Mouse (Mus musculus) inflammation-experienced regulatory T-cells, adult 6 months (primary cell): Measurements from ENCODE around the gene Ccdc138. TPM values are rescaled to one million over a fixed set of nuclear protein-coding genes. Genes with fewer than 3 reads are reported as not detected.
"Not testable (repeated sequence)": the region's sequence is repeated elsewhere in the genome, so short reads cannot be mapped to it uniquely, and the experiment has no call there.

Experiments
- ATAC-seq: one replicate; pipeline ENCODE4 v1.8.0; 2017
- polyA plus RNA-seq, 3 experiments: library from polyadenylated mRNA; unstranded; fragments of 100-300 nt; shearing (Covaris generic); gene quantifications; one replicate each; pipeline ENCODE4 v1.2.1; 2017

Gene Ccdc138
- 1 to 10 TPM; 2.2 to 5.1 (median 2.7) TPM for polyA plus RNA-seq

DNA sequence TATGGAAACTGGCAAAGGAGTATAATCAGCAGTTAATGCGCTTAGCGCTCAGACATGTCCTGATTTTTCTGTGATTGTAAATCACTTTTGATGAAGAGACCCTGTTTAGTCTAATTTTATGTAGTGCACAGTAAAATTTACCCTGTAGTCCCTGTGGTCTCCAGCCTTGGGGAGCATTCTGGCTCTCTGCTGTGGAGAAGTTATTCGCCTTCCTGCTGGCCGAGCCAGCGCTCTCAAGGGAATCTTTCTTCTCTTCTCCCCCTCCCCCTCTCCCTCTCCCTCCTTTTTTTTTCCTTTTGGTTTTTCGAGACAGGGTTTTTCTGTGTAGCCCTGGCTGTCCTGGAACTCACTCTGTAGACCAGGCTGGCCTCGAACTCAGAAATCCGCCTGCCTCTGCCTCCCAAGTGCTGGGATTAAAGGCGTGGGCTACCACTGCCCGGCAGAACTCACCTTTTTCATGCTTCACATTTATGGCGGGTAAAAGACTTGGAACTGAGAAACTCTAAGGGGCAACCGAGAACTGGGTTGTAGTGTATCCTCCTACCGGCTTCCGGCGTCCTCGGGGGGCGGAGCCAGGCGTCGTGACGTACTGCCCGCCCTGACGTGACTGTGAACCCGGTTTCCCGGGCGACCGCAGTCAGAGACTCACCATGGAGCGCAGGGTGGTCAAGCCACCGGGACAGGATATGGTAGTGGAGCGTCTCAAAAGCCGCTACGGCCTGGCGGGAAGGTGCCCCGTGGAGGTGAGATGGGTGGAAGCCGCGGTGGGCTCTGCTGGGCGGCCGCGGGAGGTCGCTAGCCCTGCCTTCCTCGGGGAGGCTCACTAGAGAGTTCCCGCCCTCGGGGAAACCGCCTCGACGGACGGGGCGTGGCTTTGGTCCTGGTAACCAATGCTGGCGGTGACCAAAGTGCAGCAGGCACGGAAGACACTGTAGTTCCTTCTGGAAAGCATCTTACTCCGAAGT lies at the start of gene Ccdc138:
Gene Ccdc138 (plus strand): TSS at position 629 of the 965 bp plus-strand sequence.
- peak; percentile 96 for ATAC-seq

DNA sequence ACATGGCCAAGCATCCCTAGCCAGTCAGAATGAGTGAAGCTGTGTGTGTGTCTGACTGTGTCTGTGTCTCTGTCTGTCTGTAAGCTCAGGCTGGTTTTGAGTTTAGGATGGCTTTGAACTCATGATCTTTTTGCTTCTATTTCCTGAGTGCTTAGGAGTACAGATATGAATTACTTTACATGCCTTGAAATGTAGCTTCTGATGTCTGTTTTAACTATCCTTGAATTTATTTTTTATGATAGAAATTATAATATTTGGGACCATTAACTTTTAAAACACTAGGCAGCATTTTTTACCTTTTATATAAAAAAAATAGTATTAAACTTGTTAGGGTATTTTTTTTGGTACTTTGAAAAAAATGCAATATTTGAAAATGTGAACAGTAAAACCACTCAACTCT lies 46.2 kb upstream of the Ccdc138 start:
- no peak for ATAC-seq

GRCm38 (mm10) chr10:58452185-58452584 lies 45.6 kb upstream of the Ccdc138 start:
- no peak for ATAC-seq

GRCm38 (mm10) chr10:58459896-58460295 lies 37.9 kb upstream of the Ccdc138 start:
- ATAC-seq: no peak

DNA sequence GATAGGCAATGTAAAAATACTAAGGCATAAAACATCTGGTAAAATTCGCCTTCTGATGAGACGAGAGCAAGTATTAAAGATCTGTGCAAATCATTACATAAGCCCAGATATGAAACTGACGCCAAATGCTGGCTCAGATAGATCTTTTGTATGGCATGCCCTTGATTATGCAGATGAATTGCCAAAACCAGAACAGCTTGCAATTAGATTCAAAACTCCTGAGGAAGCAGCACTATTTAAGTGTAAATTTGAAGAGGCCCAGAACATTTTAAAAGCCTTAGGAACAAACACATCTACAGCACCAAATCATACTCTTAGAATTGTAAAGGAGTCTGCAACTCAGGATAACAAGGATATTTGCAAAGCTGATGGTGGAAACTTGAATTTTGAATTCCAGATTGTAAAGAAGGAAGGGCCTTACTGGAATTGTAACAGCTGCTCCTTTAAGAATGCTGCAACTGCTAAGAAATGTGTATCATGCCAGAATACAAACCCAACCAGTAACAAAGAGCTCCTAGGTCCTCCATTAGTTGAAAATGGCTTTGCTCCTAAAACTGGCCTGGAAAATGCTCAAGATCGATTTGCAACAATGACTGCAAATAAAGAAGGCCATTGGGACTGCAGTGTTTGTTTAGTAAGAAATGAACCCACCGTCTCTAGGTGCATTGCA lies 20.5 kb upstream of the Ccdc138 start:
- no peak for ATAC-seq

DNA sequence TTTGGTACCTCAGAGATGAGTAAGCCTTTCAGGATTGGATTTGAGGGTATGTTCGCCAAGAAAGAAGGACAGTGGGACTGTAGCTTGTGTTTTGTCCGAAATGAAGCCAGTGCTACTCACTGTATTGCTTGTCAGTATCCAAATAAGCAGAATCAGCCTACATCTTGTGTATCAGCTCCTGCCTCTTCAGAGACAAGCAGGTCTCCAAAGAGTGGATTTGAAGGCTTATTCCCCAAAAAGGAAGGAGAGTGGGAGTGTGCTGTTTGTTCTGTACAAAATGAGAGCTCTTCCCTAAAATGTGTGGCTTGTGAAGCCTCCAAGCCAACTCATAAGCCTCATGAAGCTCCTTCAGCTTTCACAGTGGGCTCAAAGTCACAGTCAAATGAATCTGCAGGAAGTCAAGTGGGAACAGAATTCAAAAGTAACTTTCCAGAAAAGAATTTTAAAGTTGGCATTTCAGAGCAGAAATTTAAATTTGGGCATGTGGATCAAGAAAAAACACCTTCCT lies 19.6 kb upstream of the Ccdc138 start:
- ATAC-seq: no peak

- peak; percentile 56 for ATAC-seq
These were observed 17.7 kb upstream of the Ccdc138 start for GRCm38 (mm10) chr10:58479954-58480490.

DNA sequence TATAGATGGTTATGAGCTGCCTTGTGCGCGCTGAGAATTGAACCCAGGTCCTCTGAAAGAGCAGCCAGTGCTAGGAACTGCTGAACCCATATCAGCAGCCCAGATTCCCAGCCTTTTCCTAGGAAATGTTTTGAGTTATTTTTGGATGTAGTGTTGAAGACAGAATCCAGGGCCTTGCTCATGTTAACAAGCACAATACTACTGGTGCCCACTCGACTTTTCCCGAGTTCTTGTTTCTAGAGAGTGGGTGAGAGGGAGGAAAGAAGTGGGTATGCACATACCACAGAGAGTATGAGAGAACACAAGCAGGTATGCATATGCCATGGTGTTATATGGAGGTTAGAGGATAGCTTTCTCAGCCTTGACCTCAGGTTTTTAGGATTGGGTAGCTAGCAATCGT lies 6.7 kb upstream of the Ccdc138 start:
- ATAC-seq: no peak

- ATAC-seq: no peak
These were observed 2.1 kb upstream of the Ccdc138 start for GRCm38 (mm10) chr10:58495637-58496036.

- ATAC-seq: no peak
These were observed 1.0 kb upstream of the Ccdc138 start for GRCm38 (mm10) chr10:58496732-58497131.

- ATAC-seq: no peak
These were observed 768 bp downstream of the Ccdc138 start for GRCm38 (mm10) chr10:58498516-58498915.

DNA sequence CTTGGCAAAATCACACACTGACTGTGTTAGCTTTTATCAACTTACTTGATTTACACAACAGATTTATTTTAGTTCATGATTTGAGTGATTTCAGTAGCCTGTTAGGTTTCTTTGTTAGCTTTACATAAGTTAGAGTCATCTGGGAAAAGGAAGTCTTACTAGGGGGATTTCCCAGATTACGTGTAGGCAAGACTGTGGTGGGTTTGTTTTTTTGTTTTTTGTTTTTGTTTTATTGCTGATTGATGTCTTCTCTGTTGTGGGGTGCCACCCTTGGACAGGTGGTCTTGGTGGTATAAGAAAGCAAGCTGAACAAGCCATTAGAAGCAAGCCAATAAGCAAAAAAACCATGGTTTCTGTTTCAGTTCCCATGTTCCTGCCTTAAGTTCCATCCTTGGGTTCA lies 31.6 kb downstream of the Ccdc138 start:
- peak; percentile 80 for ATAC-seq

DNA sequence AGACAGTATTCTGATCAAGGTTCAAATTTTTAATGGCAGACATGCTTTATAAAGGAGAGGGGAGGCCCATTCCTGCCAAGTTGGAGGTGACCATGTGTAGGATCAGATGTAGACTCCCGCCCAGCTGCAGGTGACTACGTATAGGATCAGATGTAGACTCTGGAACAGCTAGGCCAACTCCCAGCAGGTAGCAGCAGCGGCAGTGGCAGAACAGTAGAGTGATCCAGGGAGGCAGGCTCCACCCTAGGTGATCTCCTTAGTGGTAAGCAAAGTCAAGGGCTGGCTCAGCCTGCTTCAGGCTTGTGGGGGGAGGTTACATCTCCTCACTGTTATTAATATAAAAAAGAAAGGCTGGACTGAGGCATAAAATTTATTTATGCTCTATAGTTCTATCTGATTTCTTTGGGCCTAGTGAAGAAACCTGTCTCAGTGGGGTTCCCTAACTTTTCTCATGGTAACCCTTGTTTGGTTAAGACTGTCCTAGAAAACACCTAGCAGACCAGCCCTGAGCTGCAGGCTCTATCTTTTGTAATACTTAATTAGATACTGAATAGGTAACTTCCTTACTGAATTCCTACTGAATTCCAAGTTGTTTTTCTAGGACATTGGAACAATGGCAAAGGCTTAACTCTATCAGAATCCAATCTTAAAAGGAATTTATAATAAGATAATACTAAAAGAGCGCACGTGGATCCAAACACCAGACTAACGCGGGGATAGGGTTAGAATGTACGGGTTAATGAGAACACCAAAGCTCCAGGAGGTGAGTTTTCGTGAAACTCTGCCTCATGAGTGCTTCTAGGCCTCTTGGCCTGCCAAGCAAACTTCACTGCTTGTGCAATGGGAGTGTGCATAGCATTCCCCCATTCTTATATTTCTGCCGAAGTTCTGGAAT lies 33.4 kb downstream of the Ccdc138 start:
- no peak for ATAC-seq

- ATAC-seq: no peak
These were observed 34.4 kb downstream of the Ccdc138 start for GRCm38 (mm10) chr10:58532177-58532576.

- ATAC-seq: not testable (repeated sequence)
These were observed 38.5 kb downstream of the Ccdc138 start for GRCm38 (mm10) chr10:58536276-58536675.

DNA sequence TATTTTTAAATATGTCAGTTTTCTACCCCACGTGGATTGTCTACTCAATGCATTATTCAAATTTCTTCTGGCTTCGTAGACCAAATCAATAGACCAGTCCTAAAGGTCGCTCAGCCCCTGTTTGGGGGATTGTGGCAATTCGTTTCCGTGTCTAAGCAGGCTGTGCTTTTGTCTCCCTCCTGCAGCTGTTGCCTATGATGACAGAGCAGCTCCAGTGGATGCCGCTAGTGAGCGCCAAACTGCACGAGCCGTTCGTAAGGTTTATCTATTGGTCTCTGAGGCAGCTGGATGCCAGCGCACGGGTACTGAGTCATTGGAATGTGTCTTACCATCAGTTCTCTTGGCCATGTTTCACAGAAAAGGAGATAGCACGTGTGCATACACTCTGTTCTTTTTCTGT lies 42.9 kb downstream of the Ccdc138 start:
- ATAC-seq: no peak

- ATAC-seq: no peak
These were observed 51.0 kb downstream of the Ccdc138 start for GRCm38 (mm10) chr10:58548739-58549138.

- ATAC-seq: no peak
These were observed 57.1 kb downstream of the Ccdc138 start for GRCm38 (mm10) chr10:58554693-58555387.

- ATAC-seq: peak; percentile 63
These were observed 61.4 kb downstream of the Ccdc138 start for GRCm38 (mm10) chr10:58559098-58559497.

GRCm38 (mm10) chr10:58559901-58560300 lies 62.2 kb downstream of the Ccdc138 start:
- ATAC-seq: no peak

DNA sequence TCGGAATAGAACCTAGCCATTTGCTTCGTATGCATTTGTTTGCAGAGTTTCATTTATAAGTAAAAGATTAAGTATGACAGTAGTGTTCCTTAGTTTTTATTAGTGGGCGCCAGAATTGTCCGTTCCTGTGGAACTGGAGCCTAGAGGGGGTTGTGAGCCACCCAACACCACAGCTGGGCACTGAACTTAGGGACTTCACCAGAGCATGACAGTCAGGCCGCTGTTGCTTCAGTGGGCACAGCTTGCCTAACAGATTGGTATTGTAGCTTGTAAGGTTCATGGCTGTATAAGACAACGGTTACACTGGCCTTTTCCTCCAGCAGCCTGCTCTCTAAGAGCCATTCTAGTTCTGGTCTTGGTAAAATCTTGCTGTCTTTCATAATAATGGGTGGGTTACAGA lies 62.8 kb downstream of the Ccdc138 start:
- no peak for ATAC-seq
